Mouse (Mus musculus) cerebral cortex, adult 2 months (tissue): ENCODE results near the gene Cers2.

Experiments
- WGBS: fragments of 180-500 bp; shearing (Covaris S2); methylation state at CpG from one replicate; pipeline ENCODE4 v1.1.7; 2018; 5-methylcytosine and 5-hydroxymethylcytosine counted together

Gene Cers2

GRCm38 (mm10) chr3:95314486-95315093, at the start of gene Cers2:
TSS of gene Cers2 (plus strand) at chr3:95314791.
- 6% methylated on average over 27 of the region's 27 CpGs for WGBS

GRCm38 (mm10) chr3:95266052-95266451, 48.5 kb upstream of the Cers2 start:
- 95% methylated on average over 3 of the region's 3 CpGs for WGBS

- WGBS: 50% methylated on average over 5 of the region's 5 CpGs
Observed at GRCm38 (mm10) chr3:95269789-95270188, 44.8 kb upstream of the Cers2 start.

GRCm38 (mm10) chr3:95270766-95271364, 43.7 kb upstream of the Cers2 start:
- 73% methylated on average over 12 of the region's 12 CpGs for WGBS

GRCm38 (mm10) chr3:95273471-95273870, 41.1 kb upstream of the Cers2 start:
- WGBS: 86% methylated on average over 5 of the region's 5 CpGs

- WGBS: 97% methylated on average over 4 of the region's 4 CpGs
Observed at GRCm38 (mm10) chr3:95274453-95274852, 40.1 kb upstream of the Cers2 start.

GRCm38 (mm10) chr3:95275161-95275560, 39.4 kb upstream of the Cers2 start:
- WGBS: 60% methylated on average over 6 of the region's 6 CpGs

GRCm38 (mm10) chr3:95276428-95276934, 38.1 kb upstream of the Cers2 start:
- WGBS: 72% methylated on average over 5 of the region's 5 CpGs

GRCm38 (mm10) chr3:95277149-95277551, 37.4 kb upstream of the Cers2 start:
- 26% methylated on average over 1 of the region's 1 CpGs for WGBS

GRCm38 (mm10) chr3:95280747-95281146, 33.8 kb upstream of the Cers2 start:
- 14% methylated on average over 8 of the region's 8 CpGs for WGBS

GRCm38 (mm10) chr3:95281216-95282126, 33.1 kb upstream of the Cers2 start, which contains the start of the genes Mindy1 and Prune1:
TSS of gene Mindy1 (plus strand) at chr3:95281345.
TSS of gene Prune1 (minus strand) at chr3:95282076.
- WGBS: under 1% methylated on average over 53 of the region's 53 CpGs

- under 1% methylated on average over 11 of the region's 11 CpGs for WGBS
Observed at GRCm38 (mm10) chr3:95282381-95282864, 32.2 kb upstream of the Cers2 start.

- under 1% methylated on average over 51 of the region's 51 CpGs for WGBS
Observed at GRCm38 (mm10) chr3:95282865-95283588, 31.6 kb upstream of the Cers2 start.

- WGBS: 2% methylated on average over 7 of the region's 7 CpGs
Observed at GRCm38 (mm10) chr3:95283589-95283941, 31.0 kb upstream of the Cers2 start.

GRCm38 (mm10) chr3:95284062-95284461, 30.5 kb upstream of the Cers2 start:
- 21% methylated on average over 1 of the region's 1 CpGs for WGBS

GRCm38 (mm10) chr3:95284501-95285281, 29.9 kb upstream of the Cers2 start:
- 82% methylated on average over 12 of the region's 12 CpGs for WGBS

- WGBS: 87% methylated on average over 5 of the region's 5 CpGs
Observed at GRCm38 (mm10) chr3:95285390-95285789, 29.2 kb upstream of the Cers2 start.

- 76% methylated on average over 5 of the region's 5 CpGs for WGBS
Observed at GRCm38 (mm10) chr3:95286011-95286410, 28.6 kb upstream of the Cers2 start.

GRCm38 (mm10) chr3:95286510-95286909, 28.1 kb upstream of the Cers2 start:
- 78% methylated on average over 7 of the region's 7 CpGs for WGBS

GRCm38 (mm10) chr3:95287541-95287940, 27.1 kb upstream of the Cers2 start:
- WGBS: 92% methylated on average over 3 of the region's 3 CpGs

GRCm38 (mm10) chr3:95289419-95289818, 25.2 kb upstream of the Cers2 start:
- WGBS: 90% methylated on average over 4 of the region's 4 CpGs
